Mouse (Mus musculus) stomach, embryonic 16.5 days (tissue): ENCODE results near the gene Tmod1. TPM values are rescaled to one million over a fixed set of nuclear protein-coding genes. Genes with fewer than 3 reads are reported as not detected.

Source experiments
- ATAC-seq: fragments of 200-750 bp; cut with Nextera tagmentation; 2 replicates; pipeline ENCODE4 v1.8.0; 2017; ENCODE audit warnings: moderate number of reproducible peaks, moderate TSS enrichment; ENCODE audit not compliant: insufficient read depth, low FRiP score
- H3K27ac ChIP-seq: fragments of 300-500 bp; sonication (generic); 2 replicates; pipeline ENCODE4 v1.5.1; 2014; ENCODE audit warnings: low read length
- H3K27me3 ChIP-seq: fragments of 300-500 bp; sonication (generic); 2 replicates; pipeline ENCODE4 v1.6.1; 2014; ENCODE audit warnings: low read length, control low read depth, mixed read lengths; ENCODE audit not compliant: control insufficient read depth, insufficient read depth
- H3K36me3 ChIP-seq: fragments of 300-500 bp; sonication (generic); 2 replicates; pipeline ENCODE4 v1.6.1; 2014; ENCODE audit warnings: low read length; ENCODE audit not compliant: control insufficient read depth, insufficient read depth
- H3K4me1 ChIP-seq: fragments of 300-500 bp; sonication (generic); 2 replicates; pipeline ENCODE4 v1.6.1; 2014; ENCODE audit warnings: low read length, control low read depth, mixed read lengths; ENCODE audit not compliant: control insufficient read depth, insufficient read depth
- H3K4me2 ChIP-seq: fragments of 300-500 bp; sonication (generic); 2 replicates; pipeline ENCODE4 v1.6.1; 2014; ENCODE audit warnings: low read depth, low read length, mixed read lengths
- H3K4me3 ChIP-seq: fragments of 300-500 bp; sonication (generic); replicated peaks from 2 replicates; pipeline ENCODE4 v1.5.1; 2014; ENCODE audit warnings: mild to moderate bottlenecking, low read length
- H3K9ac ChIP-seq: fragments of 300-500 bp; sonication (generic); 2 replicates; pipeline ENCODE4 v1.6.1; 2014; ENCODE audit warnings: low read length
- H3K9me3 ChIP-seq: fragments of 300-500 bp; sonication (generic); replicated peaks from 2 replicates; pipeline ENCODE4 v1.6.1; 2016; ENCODE audit warnings: low read length, control low read depth; ENCODE audit not compliant: control insufficient read depth
- WGBS: fragments of 180-500 bp; shearing (Covaris S2); extraction: QIAGEN DNeasy Blood & Tissue Kit; methylation state at CpG from one replicate; pipeline ENCODE4 v1.1.7; 2014; 5-methylcytosine and 5-hydroxymethylcytosine counted together
- polyA plus RNA-seq: library from polyadenylated mRNA; unstranded; fragments of >200 nt; fragmentation: Nextera tagmentation; extraction: Ambion mirVana; gene quantifications from 2 replicates; pipeline ENCODE4 v1.2.1, GENCODE M21; 2015

Tmod1 gene
- polyA plus RNA-seq, 1 experiment from 2014 or later = 16.2 TPM

- no peaks in the 10 kb centered on the region for H3K4me1 ChIP-seq
- H3K4me2 ChIP-seq = no peak overlapping the region
- no peak overlapping the region for H3K4me3 ChIP-seq
- H3K9me3 ChIP-seq = no peaks in the 10 kb centered on the region
- no peak for ATAC-seq
- no peak overlapping the region for H3K9ac ChIP-seq
- no peaks in the 10 kb centered on the region for H3K36me3 ChIP-seq
- no peaks in the 10 kb centered on the region for H3K27me3 ChIP-seq
- H3K27ac ChIP-seq = no peak overlapping the region
- WGBS = 66% methylated on average over 11 of the region's 11 CpGs
These were observed 43.8 kb downstream of the Tmod1 start for GRCm38 (mm10) chr4:46082555-46082954.

GRCm38 (mm10) chr4:46084416-46085172, 45.9 kb downstream of the Tmod1 start:
- Histone ChIP-seq H3K36me3 (no peaks in the 10 kb centered on the region), H3K9ac (no peak overlapping the region), H3K4me2 (no peak overlapping the region), H3K27ac (no peak overlapping the region), H3K4me3 (no peak overlapping the region), H3K4me1 (no peaks in the 10 kb centered on the region), H3K27me3 (no peaks in the 10 kb centered on the region), H3K9me3 (no peaks in the 10 kb centered on the region)
- 64% methylated on average over 9 of the region's 9 CpGs for WGBS
- no peak for ATAC-seq

GRCm38 (mm10) chr4:46085223-46085811, 46.6 kb downstream of the Tmod1 start:
- Histone ChIP-seq H3K4me1 (no peaks in the 10 kb centered on the region), H3K27me3 (no peaks in the 10 kb centered on the region), H3K27ac (no peak overlapping the region), H3K36me3 (no peaks in the 10 kb centered on the region), H3K9ac (no peak overlapping the region), H3K4me3 (no peak overlapping the region), H3K9me3 (no peaks in the 10 kb centered on the region), H3K4me2 (no peak overlapping the region)
- no peak for ATAC-seq
- 62% methylated on average over 9 of the region's 9 CpGs for WGBS

- Histone ChIP-seq H3K4me1 (no peaks in the 10 kb centered on the region), H3K9me3 (no peaks in the 10 kb centered on the region), H3K4me3 (no peak overlapping the region), H3K36me3 (no peaks in the 10 kb centered on the region), H3K9ac (no peak overlapping the region), H3K4me2 (no peak overlapping the region), H3K27ac (no peak overlapping the region), H3K27me3 (no peaks in the 10 kb centered on the region)
- WGBS = 76% methylated on average over 17 of the region's 18 CpGs
- ATAC-seq = no peak
These were observed 48.1 kb downstream of the Tmod1 start for GRCm38 (mm10) chr4:46086718-46087426.

GRCm38 (mm10) chr4:46087427-46087771, 48.7 kb downstream of the Tmod1 start:
- no peaks in the 10 kb centered on the region for H3K9me3 ChIP-seq
- 69% methylated on average over 7 of the region's 7 CpGs for WGBS
- H3K36me3 ChIP-seq = no peaks in the 10 kb centered on the region
- ATAC-seq = no peak
- H3K27me3 ChIP-seq = no peaks in the 10 kb centered on the region
- H3K4me2 ChIP-seq = no peak overlapping the region
- no peaks in the 10 kb centered on the region for H3K4me1 ChIP-seq
- no peak overlapping the region for H3K9ac ChIP-seq
- no peak overlapping the region for H3K27ac ChIP-seq
- no peak overlapping the region for H3K4me3 ChIP-seq

GRCm38 (mm10) chr4:46087852-46088251, 49.1 kb downstream of the Tmod1 start:
- H3K4me3 ChIP-seq = no peak overlapping the region
- no peak overlapping the region for H3K9ac ChIP-seq
- H3K27me3 ChIP-seq = no peaks in the 10 kb centered on the region
- ATAC-seq = peak; percentile 41; the same call in 1 of the 2 replicates
- no peak overlapping the region for H3K27ac ChIP-seq
- H3K36me3 ChIP-seq = no peaks in the 10 kb centered on the region
- H3K4me1 ChIP-seq = no peaks in the 10 kb centered on the region
- H3K9me3 ChIP-seq = no peaks in the 10 kb centered on the region
- WGBS = 32% methylated on average over 5 of the region's 5 CpGs
- H3K4me2 ChIP-seq = no peak overlapping the region

- Histone ChIP-seq H3K4me1 (no peaks in the 10 kb centered on the region), H3K36me3 (no peaks in the 10 kb centered on the region), H3K27me3 (no peaks in the 10 kb centered on the region), H3K4me2 (no peak overlapping the region), H3K9ac (no peak overlapping the region), H3K4me3 (no peak overlapping the region), H3K9me3 (no peaks in the 10 kb centered on the region), H3K27ac (no peak overlapping the region)
- WGBS = 86% methylated on average over 14 of the region's 14 CpGs
- ATAC-seq = no peak
These were observed 50.9 kb downstream of the Tmod1 start for GRCm38 (mm10) chr4:46089524-46090125.

- 78% methylated on average over 5 of the region's 5 CpGs for WGBS
- ATAC-seq = no peak
- H3K36me3 ChIP-seq = no peaks in the 10 kb centered on the region
These were observed 53.8 kb downstream of the Tmod1 start for GRCm38 (mm10) chr4:46092429-46093076.

More at GRCm38 (mm10) chr4:46092429-46093076, 53.8 kb downstream of the Tmod1 start:
- no peak overlapping the region for H3K4me3 ChIP-seq
- H3K9ac ChIP-seq = no peak overlapping the region
- no peaks in the 10 kb centered on the region for H3K9me3 ChIP-seq
- no peak overlapping the region for H3K4me2 ChIP-seq
- no peaks in the 10 kb centered on the region for H3K4me1 ChIP-seq
- H3K27me3 ChIP-seq = 0 out of 2 replicates have a peak, but pooled peaks cover 3% of the 10 kb centered on the region
- no peak overlapping the region for H3K27ac ChIP-seq
